In the genomic region with DNA sequence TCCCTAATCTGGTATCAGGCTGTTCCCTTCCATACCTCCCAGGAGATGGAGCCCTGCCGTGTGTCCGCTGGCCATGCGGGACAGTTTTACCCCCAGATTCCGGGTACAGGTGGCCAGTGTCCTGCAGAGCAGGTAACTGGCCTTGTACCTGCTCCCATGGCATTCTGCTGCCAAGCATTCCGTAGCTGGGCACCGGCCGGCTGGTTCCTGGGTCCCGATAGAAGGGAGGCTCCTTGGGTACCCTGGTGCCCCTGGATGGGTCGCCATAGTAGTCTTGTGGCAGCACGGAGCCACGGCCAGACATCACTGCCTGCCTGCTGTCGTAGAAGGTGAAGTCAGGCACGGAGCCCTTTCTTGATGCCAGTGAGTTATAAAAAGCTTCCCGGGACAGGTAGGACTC, we compare ENCODE assay signal across 11 mouse cellular contexts.
A peak's percentile ranks its signal among the peaks of the same experiment; 100 is the strongest.
DNase-seq lines count a peak whose midpoint lies in the region; ATAC-seq and TF ChIP-seq lines count a peak whose summit lies in the region.
"Had no signal": no experiment of that assay in that cellular context is flagged by ENCODE, and none has a peak within 500 bp of the region (broad histone marks: within the 10 kb centered on the region; RNA-seq: fewer than 3 reads in every experiment).

No protein-coding gene starts in this region.

- 94% methylated on average over 14 of the region's 14 CpGs for WGBS in intestine, embryonic 14.5 days
- 89% methylated on average over 14 of the region's 14 CpGs for WGBS in intestine, postnatal 0 days
- whole genome bisulfite sequencing in forebrain, embryonic 14.5 days: 89% methylated on average over 14 of the region's 14 CpGs
- WGBS in midbrain, embryonic 15.5 days: 85% methylated on average over 14 of the region's 14 CpGs

- peak; percentile 61 for DNase-seq in cerebellum, adult 9-11 months
- no peak for DNase-seq in cerebellum, adult 8-10 months
- no peak for DNase-seq in intestine, embryonic 14.5 days (ENCODE audit: low spot score)
- no peak for DNase-seq in forebrain, embryonic 14.5 days (ENCODE audit: low spot score)
- no peak for DNase-seq in adrenal gland, adult 2 months
- DNase-seq in ovary, postnatal 10 days (ENCODE audit: low spot score): no peak
- DNase-seq: adrenal gland, postnatal 10 days; B cell, adult 2 months had no signal

- no peaks in the 10 kb centered on the region for H3K27me3 ChIP-seq in intestine, embryonic 14.5 days (replicated peaks; ENCODE audit: control insufficient read depth, insufficient read depth, low read length)
- H3K27me3 ChIP-seq in intestine, postnatal 0 days (replicated peaks; ENCODE audit: control insufficient read depth, insufficient read depth, low read length): no peaks in the 10 kb centered on the region
- H3K27me3 ChIP-seq in forebrain, embryonic 14.5 days (replicated peaks; ENCODE audit: control insufficient read depth, insufficient read depth, low read length): no peaks in the 10 kb centered on the region
- no peaks in the 10 kb centered on the region for H3K27me3 ChIP-seq in midbrain, embryonic 15.5 days (replicated peaks)

- no peak overlapping the region for H3K9ac ChIP-seq in intestine, embryonic 14.5 days (ENCODE audit: low read length)
- H3K9ac ChIP-seq in intestine, postnatal 0 days (ENCODE audit: low read depth, low read length): no peak overlapping the region
- H3K9ac ChIP-seq in forebrain, embryonic 14.5 days (ENCODE audit: low read length): no peak overlapping the region; the same call in 1 of the 2 replicates
- no peak overlapping the region for H3K9ac ChIP-seq in midbrain, embryonic 15.5 days

- ATAC-seq in intestine, embryonic 14.5 days (replicated peaks; ENCODE audit: low FRiP score, low TSS enrichment, low read depth): no peak
- no peak for ATAC-seq in intestine, postnatal 0 days
- no peak for ATAC-seq in forebrain, embryonic 14.5 days
- ATAC-seq in midbrain, embryonic 15.5 days (replicated peaks): no peak

- H3K27ac ChIP-seq in intestine, embryonic 14.5 days (ENCODE audit: low read depth): peak overlapping the region; percentile 71; the same call in 1 of the 2 replicates
- H3K27ac ChIP-seq in intestine, postnatal 0 days (ENCODE audit: low read depth, low read length): no peak overlapping the region
- peak overlapping the region; percentile 52; the same call in 1 of the 2 replicates for H3K27ac ChIP-seq in forebrain, embryonic 14.5 days (ENCODE audit: low read depth, low read length)
- H3K27ac ChIP-seq in midbrain, embryonic 15.5 days: peak overlapping the region; percentile 63; the same call in 1 of the 2 replicates

- peaks cover 58% of the 10 kb centered on the region for H3K4me1 ChIP-seq in intestine, embryonic 14.5 days (replicated peaks; ENCODE audit: control insufficient read depth, insufficient read depth, low read length)
- peaks cover 10% of the 10 kb centered on the region for H3K4me1 ChIP-seq in intestine, postnatal 0 days (replicated peaks; ENCODE audit: control insufficient read depth, insufficient read depth, low read length)
- H3K4me1 ChIP-seq in forebrain, embryonic 14.5 days (ENCODE audit: control insufficient read depth, insufficient read depth, low read length): peaks cover 69% of the 10 kb centered on the region
- H3K4me1 ChIP-seq in midbrain, embryonic 15.5 days: peaks cover 70% of the 10 kb centered on the region

- no peak overlapping the region for H3K4me3 ChIP-seq in intestine, embryonic 14.5 days (ENCODE audit: low read depth, low read length)
- no peak overlapping the region for H3K4me3 ChIP-seq in intestine, postnatal 0 days (ENCODE audit: low read depth, low read length)
- H3K4me3 ChIP-seq in forebrain, embryonic 14.5 days (ENCODE audit: low read depth, low read length): no peak overlapping the region
- H3K4me3 ChIP-seq in midbrain, embryonic 15.5 days: no peak overlapping the region
- H3K4me3 ChIP-seq: myocyte had no signal

- H3K9me3 ChIP-seq in intestine, embryonic 14.5 days (ENCODE audit: control insufficient read depth, low read length): no peaks in the 10 kb centered on the region
- no peaks in the 10 kb centered on the region for H3K9me3 ChIP-seq in intestine, postnatal 0 days (ENCODE audit: control insufficient read depth)
- H3K9me3 ChIP-seq in forebrain, embryonic 14.5 days (replicated peaks; ENCODE audit: control insufficient read depth, low read length): no peaks in the 10 kb centered on the region
- H3K9me3 ChIP-seq in midbrain, embryonic 15.5 days: no peaks in the 10 kb centered on the region

- H3K36me3 ChIP-seq in intestine, embryonic 14.5 days (ENCODE audit: control insufficient read depth, insufficient read depth, low read length): peaks cover 18% of the 10 kb centered on the region
- peaks cover 10% of the 10 kb centered on the region; the same call in 1 of the 2 replicates for H3K36me3 ChIP-seq in intestine, postnatal 0 days (ENCODE audit: control insufficient read depth, insufficient read depth)
- H3K36me3 ChIP-seq in forebrain, embryonic 14.5 days (ENCODE audit: control insufficient read depth, insufficient read depth, low read length): 0 out of 2 replicates have a peak, but pooled peaks cover 6% of the 10 kb centered on the region
- no peaks in the 10 kb centered on the region for H3K36me3 ChIP-seq in midbrain, embryonic 15.5 days (replicated peaks)

- H3K4me2 ChIP-seq in intestine, embryonic 14.5 days (ENCODE audit: low read length): no peak overlapping the region
- no peak overlapping the region for H3K4me2 ChIP-seq in intestine, postnatal 0 days (replicated peaks; ENCODE audit: low read depth)
- no peak overlapping the region for H3K4me2 ChIP-seq in forebrain, embryonic 14.5 days (ENCODE audit: low read length)
- no peak overlapping the region for H3K4me2 ChIP-seq in midbrain, embryonic 15.5 days

- TF ChIP-seq CTCF in intestine, postnatal 0 days (IDR thresholded peaks at IDR 0.05; ENCODE audit: low read depth): no peak
